11 mouse cellular contexts compared by ENCODE assay signal in genomic region chr11:71001167-71001566, GRCm38 (mm10).
"Had no signal": no experiment of that assay in that cellular context is flagged by ENCODE, and none has a peak within 500 bp of the region (broad histone marks: within the 10 kb centered on the region; RNA-seq: fewer than 3 reads in every experiment).

No protein-coding gene starts in this region.

- H3K27me3 ChIP-seq: limb, embryonic 12.5 days; liver, embryonic 13.5 days; midbrain, embryonic 13.5 days had no signal

- DNase-seq: kidney, adult 8-10 months; kidney, postnatal 25 days; liver; liver, embryonic 13.5 days; liver, postnatal 0 days; right cerebral cortex, postnatal 14 days; thymus, postnatal 4 days had no signal

- H3K4me3 ChIP-seq: limb, embryonic 12.5 days; liver, embryonic 13.5 days; midbrain, embryonic 13.5 days had no signal

- H3K9me3 ChIP-seq: limb, embryonic 12.5 days; liver, embryonic 13.5 days; midbrain, embryonic 13.5 days had no signal

- H3K27ac ChIP-seq: limb, embryonic 12.5 days; liver, embryonic 13.5 days; midbrain, embryonic 13.5 days had no signal

- H3K4me2 ChIP-seq: limb, embryonic 12.5 days; liver, embryonic 13.5 days; midbrain, embryonic 13.5 days had no signal

- ATAC-seq: inflammation-experienced regulatory T-cells, adult 6 months; intestine, postnatal 0 days; liver, postnatal 0 days; midbrain, embryonic 13.5 days had no signal

- H3K9ac ChIP-seq: limb, embryonic 12.5 days; liver, embryonic 13.5 days; liver, postnatal 0 days; midbrain, embryonic 13.5 days had no signal
